Mouse (Mus musculus) stomach, postnatal 0 days (tissue): ENCODE measurements around the gene Cyp4a10.

Experiments
- CTCF ChIP-seq: IDR thresholded peaks from 2 replicates; pipeline ENCODE4 v1.5.1; 2016; ENCODE audit warnings: antibody characterized with exemption, low read depth, mild to moderate bottlenecking, moderate library complexity
- EP300 ChIP-seq: optimal IDR thresholded peaks from 2 replicates; pipeline ENCODE3; 2016; ENCODE audit warnings: antibody characterized with exemption

- TF ChIP-seq CTCF = no peak
- TF ChIP-seq EP300 = no peak
Measured at GRCm38 (mm10) chr4:115555513-115555912, 37.4 kb downstream of the Cyp4a10 start.
